Mouse (Mus musculus) forebrain, embryonic 14.5 days (tissue): ENCODE data around the gene Ppef2. TPM values are rescaled to one million over a fixed set of nuclear protein-coding genes. Genes with fewer than 3 reads are reported as not detected.

Source experiments
- polyA plus RNA-seq: library from polyadenylated mRNA; unstranded; fragments of >200 nt; fragmentation: Nextera tagmentation; extraction: Ambion mirVana; gene quantifications from 2 replicates; pipeline ENCODE4 v1.2.1, GENCODE M21; 2014

Gene Ppef2
- polyA plus RNA-seq, 1 experiment from 2014 or later = 0.36 TPM

Other genes starting within 250 kb of the Ppef2 start
- 3.9 and 7.6 TPM in 2 replicates for gene Cdkl2, start 212.4 kb downstream of the Ppef2 start, polyA plus RNA-seq
- 351 and 398 TPM in 2 replicates for gene G3bp2, start 172.6 kb downstream of the Ppef2 start, polyA plus RNA-seq
- 30.1 and 32.0 TPM in 2 replicates for gene Uso1, start 118.3 kb downstream of the Ppef2 start, polyA plus RNA-seq
- gene U90926, start 40.9 kb downstream of the Ppef2 start, polyA plus RNA-seq = not detected in 2 replicates
- 8.8 and 10.0 TPM in 2 replicates for gene Naaa, start 21.9 kb upstream of the Ppef2 start, polyA plus RNA-seq
- gene Sdad1, start 54.2 kb upstream of the Ppef2 start, polyA plus RNA-seq = 28.6 and 33.2 TPM in 2 replicates
- not detected in 2 replicates for gene Cxcl9, start 71.8 kb upstream of the Ppef2 start, polyA plus RNA-seq
- gene Art3, start 75.5 kb upstream of the Ppef2 start, polyA plus RNA-seq = 2.9 and 4.9 TPM in 2 replicates
- 0.44 TPM in 1 of 2 replicates, not detected in the other for gene Cxcl10, start 92.6 kb upstream of the Ppef2 start, polyA plus RNA-seq
- 55.4 and 63.2 TPM in 2 replicates for gene Nup54, start 178.9 kb upstream of the Ppef2 start, polyA plus RNA-seq